ENCODE assay signal across 14 mouse cellular contexts in genomic region chr5:49996457-49996856, GRCm38 (mm10).
A peak's percentile ranks its signal among the peaks of the same experiment; 100 is the strongest.
DNase-seq lines count a peak whose midpoint lies in the region; ATAC-seq and TF ChIP-seq lines count a peak whose summit lies in the region.
"Had no signal": no experiment of that assay in that cellular context is flagged by ENCODE, and none has a peak within 500 bp of the region (broad histone marks: within the 10 kb centered on the region; RNA-seq: fewer than 3 reads in every experiment).

No protein-coding gene starts in this region.

- H3K27ac ChIP-seq in forebrain, embryonic 13.5 days, result peak overlapping the region; percentile 75
- H3K27ac ChIP-seq in forebrain, embryonic 10.5 days, result no peak overlapping the region
- no peak overlapping the region for H3K27ac ChIP-seq in lung, embryonic 14.5 days (ENCODE audit: low read depth)
- H3K27ac ChIP-seq: lung, embryonic 15.5 days; midbrain, embryonic 12.5 days; stomach, postnatal 0 days had no signal

- no peak overlapping the region for H3K9ac ChIP-seq in forebrain, embryonic 13.5 days
- H3K9ac ChIP-seq in lung, embryonic 14.5 days, result no peak overlapping the region
- H3K9ac ChIP-seq: lung, embryonic 15.5 days; midbrain, embryonic 12.5 days had no signal

- peaks cover 12% of the 10 kb centered on the region; the same call in 1 of the 2 replicates for H3K36me3 ChIP-seq in forebrain, embryonic 13.5 days (ENCODE audit: poor library complexity, severe bottlenecking)
- H3K36me3 ChIP-seq in forebrain, embryonic 10.5 days (replicated peaks), result peaks cover 87% of the 10 kb centered on the region
- peaks cover 39% of the 10 kb centered on the region for H3K36me3 ChIP-seq in lung, embryonic 14.5 days (ENCODE audit: insufficient read depth)

- H3K4me3 ChIP-seq in forebrain, embryonic 13.5 days, result no peak overlapping the region
- H3K4me3 ChIP-seq in forebrain, embryonic 10.5 days, result no peak overlapping the region
- H3K4me3 ChIP-seq in lung, embryonic 14.5 days (ENCODE audit: low read depth, low read length), result no peak overlapping the region
- H3K4me3 ChIP-seq: lung, embryonic 15.5 days; midbrain, embryonic 12.5 days had no signal

- H3K9me3 ChIP-seq in forebrain, embryonic 13.5 days (replicated peaks), result no peaks in the 10 kb centered on the region
- no peaks in the 10 kb centered on the region for H3K9me3 ChIP-seq in forebrain, embryonic 10.5 days
- no peaks in the 10 kb centered on the region for H3K9me3 ChIP-seq in lung, embryonic 14.5 days (ENCODE audit: low read depth, low read length)
- H3K9me3 ChIP-seq: lung, embryonic 15.5 days; midbrain, embryonic 12.5 days had no signal

- 0 out of 2 replicates have a peak overlapping the region, but pooled peaks have one; percentile 10 for H3K4me2 ChIP-seq in forebrain, embryonic 13.5 days
- H3K4me2 ChIP-seq in lung, embryonic 14.5 days, result no peak overlapping the region
- H3K4me2 ChIP-seq: lung, embryonic 15.5 days; midbrain, embryonic 12.5 days had no signal

- DNase-seq in forebrain, embryonic 10.5 days (ENCODE audit: extremely low spot score, low spot score), result no peak
- DNase-seq in lung, embryonic 14.5 days, result peak; percentile 13
- DNase-seq in lung, adult 18-20 months, result no peak
- peak; percentile 36 to 60 for DNase-seq in layer of hippocampus, postnatal 14 days (ENCODE audit: low spot score in 2 of 2)
- peak; percentile 27 to 48 for DNase-seq in right cerebral cortex, postnatal 36 days (ENCODE audit: low spot score in 2 of 2)
- DNase-seq in urinary bladder, adult 2 months (ENCODE audit: low spot score), result no peak
- DNase-seq: adrenal gland, postnatal 10 days; cerebellum, adult 9-11 months had no signal

- TF ChIP-seq CTCF in lung, embryonic 14.5 days (IDR thresholded peaks at IDR 0.05; ENCODE audit: low read depth), result no peak

- no peaks in the 10 kb centered on the region for H3K27me3 ChIP-seq in forebrain, embryonic 13.5 days
- H3K27me3 ChIP-seq in forebrain, embryonic 10.5 days (ENCODE audit: poor library complexity, severe bottlenecking), result no peaks in the 10 kb centered on the region
- H3K27me3 ChIP-seq in lung, embryonic 14.5 days (ENCODE audit: insufficient read depth, low read length), result no peaks in the 10 kb centered on the region
- H3K27me3 ChIP-seq: lung, embryonic 15.5 days; midbrain, embryonic 12.5 days had no signal

- WGBS in forebrain, embryonic 13.5 days, result 52% methylated on average over 11 of the region's 11 CpGs
- 86% methylated on average over 11 of the region's 11 CpGs for WGBS in forebrain, embryonic 10.5 days
- WGBS in lung, embryonic 14.5 days, result 59% methylated on average over 11 of the region's 11 CpGs

- peak; percentile 79 for ATAC-seq in forebrain, embryonic 13.5 days
- no peak for ATAC-seq in lung, embryonic 14.5 days (ENCODE audit: insufficient read depth)
- no peak for ATAC-seq in cerebellum, adult (ENCODE audit: insufficient number of reproducible peaks, low FRiP score, low TSS enrichment)
- ATAC-seq: inflammation-experienced regulatory T-cells, adult 6 months had no signal

- H3K4me1 ChIP-seq in forebrain, embryonic 13.5 days, result peaks cover 22% of the 10 kb centered on the region; the same call in 1 of the 2 replicates
- no peaks in the 10 kb centered on the region for H3K4me1 ChIP-seq in forebrain, embryonic 10.5 days
- H3K4me1 ChIP-seq in lung, embryonic 14.5 days (ENCODE audit: insufficient read depth), result no peaks in the 10 kb centered on the region

Comparison
In these comparisons a context has a peak if more than half of its experiments do, and no peak if none do; other contexts are left out.
1. DNase-seq: peak in lung, embryonic 14.5 days (single experiment), layer of hippocampus, postnatal 14 days (2 of 2) and right cerebral cortex, postnatal 36 days (2 of 2); none in forebrain, embryonic 10.5 days (single experiment), lung, adult 18-20 months (0 of 2) and urinary bladder, adult 2 months (single experiment).